ENCODE assay signal across 34 mouse cellular contexts in the genomic region with DNA sequence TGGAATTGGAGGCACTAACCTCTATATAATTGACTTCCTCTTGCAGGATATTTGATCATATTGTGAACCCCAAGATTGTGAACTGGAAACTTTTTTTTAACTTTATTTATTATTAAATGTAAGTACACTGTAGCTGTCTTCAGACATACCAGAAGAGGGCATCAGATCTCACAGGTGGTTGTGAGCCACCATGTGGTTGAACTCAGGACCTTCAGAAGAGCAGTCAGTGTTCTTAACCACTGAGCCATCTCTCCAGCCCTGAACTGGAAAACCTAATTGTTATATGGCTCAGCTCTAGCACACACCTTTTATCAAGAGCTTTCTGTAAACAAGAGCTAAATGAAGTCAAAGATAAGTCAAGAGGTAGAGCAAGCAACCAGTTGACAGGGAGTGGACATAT. TPM values are rescaled to one million over a fixed set of nuclear protein-coding genes. Genes with fewer than 3 reads are reported as not detected.
DNase-seq lines count a peak whose midpoint lies in the region; ATAC-seq and TF ChIP-seq lines count a peak whose summit lies in the region.
"Had no signal": no experiment of that assay in that cellular context is flagged by ENCODE, and none has a peak within 500 bp of the region (broad histone marks: within the 10 kb centered on the region; RNA-seq: fewer than 3 reads in every experiment).

No protein-coding gene starts in this region.

- peak; percentile 8; the same call in 1 of the 2 replicates for TF ChIP-seq CTCF in hindbrain, postnatal 0 days (IDR thresholded peaks at IDR 0.05; ENCODE audit: low read depth)
- peak; percentile 28; the same call in 1 of the 2 replicates for TF ChIP-seq CTCF in lung, embryonic 14.5 days (IDR thresholded peaks at IDR 0.05; ENCODE audit: low read depth)

- H3K9ac ChIP-seq in hindbrain, postnatal 0 days (replicated peaks; ENCODE audit: low read length), result no peak overlapping the region
- no peak overlapping the region for H3K9ac ChIP-seq in hindbrain, embryonic 12.5 days
- no peak overlapping the region for H3K9ac ChIP-seq in lung, embryonic 14.5 days
- H3K9ac ChIP-seq: embryonic facial prominence, embryonic 12.5 days; forebrain, embryonic 13.5 days; midbrain, embryonic 13.5 days had no signal

- no peak overlapping the region for H3K4me3 ChIP-seq in hindbrain, postnatal 0 days (ENCODE audit: low read length)
- no peak overlapping the region for H3K4me3 ChIP-seq in hindbrain, embryonic 12.5 days
- H3K4me3 ChIP-seq in lung, embryonic 14.5 days (ENCODE audit: low read depth, low read length), result no peak overlapping the region
- H3K4me3 ChIP-seq: embryonic facial prominence, embryonic 12.5 days; erythroblast, embryonic 14.5 days; forebrain, embryonic 13.5 days; heart, embryonic 10.5 days; midbrain, embryonic 13.5 days; myocyte had no signal

- H3K36me3 ChIP-seq in hindbrain, postnatal 0 days (ENCODE audit: insufficient read depth, low read length), result no peaks in the 10 kb centered on the region
- H3K36me3 ChIP-seq in hindbrain, embryonic 12.5 days, result peaks cover under 1% of the 10 kb centered on the region; the same call in 1 of the 2 replicates
- 0 out of 2 replicates have a peak, but pooled peaks cover 3% of the 10 kb centered on the region for H3K36me3 ChIP-seq in lung, embryonic 14.5 days (ENCODE audit: insufficient read depth)

- no peak for ATAC-seq in hindbrain, postnatal 0 days
- ATAC-seq in hindbrain, embryonic 12.5 days (ENCODE audit: low FRiP score), result no peak
- ATAC-seq in lung, embryonic 14.5 days (ENCODE audit: insufficient read depth), result no peak
- ATAC-seq: forebrain, embryonic 13.5 days; intestine, embryonic 16.5 days; midbrain, embryonic 13.5 days had no signal

- no peak overlapping the region for H3K4me2 ChIP-seq in hindbrain, postnatal 0 days (ENCODE audit: low read depth, low read length)
- no peak overlapping the region for H3K4me2 ChIP-seq in hindbrain, embryonic 12.5 days (replicated peaks)
- no peak overlapping the region for H3K4me2 ChIP-seq in lung, embryonic 14.5 days
- H3K4me2 ChIP-seq: embryonic facial prominence, embryonic 12.5 days; forebrain, embryonic 13.5 days; midbrain, embryonic 13.5 days had no signal

- H3K4me1 ChIP-seq in hindbrain, postnatal 0 days (ENCODE audit: insufficient read depth, low read length), result no peaks in the 10 kb centered on the region
- H3K4me1 ChIP-seq in hindbrain, embryonic 12.5 days, result no peaks in the 10 kb centered on the region
- no peaks in the 10 kb centered on the region for H3K4me1 ChIP-seq in lung, embryonic 14.5 days (ENCODE audit: insufficient read depth)
- H3K4me1 ChIP-seq: embryonic facial prominence, embryonic 12.5 days; forebrain, embryonic 13.5 days; heart, embryonic 10.5 days; midbrain, embryonic 13.5 days had no signal

- no peaks in the 10 kb centered on the region for H3K27me3 ChIP-seq in hindbrain, postnatal 0 days (ENCODE audit: insufficient read depth, low read length)
- no peaks in the 10 kb centered on the region for H3K27me3 ChIP-seq in hindbrain, embryonic 12.5 days
- no peaks in the 10 kb centered on the region for H3K27me3 ChIP-seq in lung, embryonic 14.5 days (ENCODE audit: insufficient read depth, low read length)
- H3K27me3 ChIP-seq: embryonic facial prominence, embryonic 12.5 days; forebrain, embryonic 13.5 days; midbrain, embryonic 13.5 days had no signal

- no peak overlapping the region for H3K27ac ChIP-seq in hindbrain, postnatal 0 days
- H3K27ac ChIP-seq in hindbrain, embryonic 12.5 days, result no peak overlapping the region
- no peak overlapping the region for H3K27ac ChIP-seq in lung, embryonic 14.5 days (ENCODE audit: low read depth)
- H3K27ac ChIP-seq: embryonic facial prominence, embryonic 12.5 days; forebrain, embryonic 13.5 days; heart, embryonic 10.5 days; midbrain, embryonic 13.5 days had no signal

- no peak for DNase-seq in hindbrain, postnatal 0 days (ENCODE audit: low spot score)
- no peak for DNase-seq in lung, embryonic 14.5 days
- no peak for DNase-seq in lung, postnatal 14 days
- DNase-seq in CD4-positive helper T cell, adult 2 months (ENCODE audit: low read depth, low spot score), result peak; percentile 73
- DNase-seq in induced T-regulatory cell, adult 2 months (ENCODE audit: low read depth), result peak; percentile 77
- DNase-seq in adrenal gland, adult 2 months, result no peak
- no peak for DNase-seq in cerebellum, postnatal 36 days
- DNase-seq: cerebellum, adult 2 months; gastrocnemius, postnatal 25 days; heart, postnatal 10 days; kidney, postnatal 14 days; right cerebral cortex, postnatal 14 days; spleen, adult 18-20 months; thymus, postnatal 14 days had no signal

- no peaks in the 10 kb centered on the region for H3K9me3 ChIP-seq in hindbrain, postnatal 0 days (ENCODE audit: low read length)
- no peaks in the 10 kb centered on the region for H3K9me3 ChIP-seq in hindbrain, embryonic 12.5 days (replicated peaks)
- H3K9me3 ChIP-seq in lung, embryonic 14.5 days (ENCODE audit: low read depth, low read length), result no peaks in the 10 kb centered on the region
- H3K9me3 ChIP-seq: embryonic facial prominence, embryonic 12.5 days; forebrain, embryonic 13.5 days; heart, embryonic 10.5 days; midbrain, embryonic 13.5 days had no signal

RNA-seq across cellular contexts. Expression of a gene that starts 29.8 kb away (rescaled TPM):
- total RNA-seq in hindbrain, postnatal 0 days (2014; rRNA removed), result 8.7 and 14.3 TPM in 2 replicates
- polyA plus RNA-seq in hindbrain, postnatal 0 days (2015; fragmentation: Nextera tagmentation; extraction: Ambion mirVana), result 19.4 and 19.9 TPM in 2 replicates
- polyA plus RNA-seq in hindbrain, embryonic 12.5 days (2016; fragmentation: Nextera tagmentation; extraction: Ambion mirVana), result 5.5 and 6.9 TPM in 2 replicates
- polyA plus RNA-seq in lung, embryonic 14.5 days (2014; fragmentation: Nextera tagmentation; extraction: Ambion mirVana), result 12.3 and 15.7 TPM in 2 replicates
- under 1 TPM; 0.17 to 0.76 TPM for total RNA-seq in adrenal gland, adult 2 months (2021)
- polyA plus RNA-seq in adrenal gland, adult 2 months (2012; rRNA removed), result 1.3 and 2.2 TPM in 2 replicates

RNA-seq across cellular contexts. Expression of a gene that starts 32.3 kb away (rescaled TPM):
- total RNA-seq in hindbrain, postnatal 0 days (2014; rRNA removed), result not detected in 2 replicates
- not detected in 2 replicates for polyA plus RNA-seq in hindbrain, postnatal 0 days (2015; fragmentation: Nextera tagmentation; extraction: Ambion mirVana)
- not detected in 2 replicates for polyA plus RNA-seq in hindbrain, embryonic 12.5 days (2016; fragmentation: Nextera tagmentation; extraction: Ambion mirVana)
- not detected in 2 replicates for polyA plus RNA-seq in lung, embryonic 14.5 days (2014; fragmentation: Nextera tagmentation; extraction: Ambion mirVana)
- not detected for total RNA-seq in adrenal gland, adult 2 months (2021)
- not detected in 2 replicates for polyA plus RNA-seq in adrenal gland, adult 2 months (2012; rRNA removed)
- total RNA-seq: adrenal gland, postnatal 4 days; common myeloid progenitor, adult 5-6 weeks; ES-E14; gastrocnemius, postnatal 25 days; heart, postnatal 10 days; layer of hippocampus, adult 8-10 months; left cerebral cortex, adult 18-20 months; left cerebral cortex, postnatal 36 days; liver, adult 2 months had no signal
- polyA plus RNA-seq: cerebellum, adult 2 months; embryonic facial prominence, embryonic 12.5 days; erythroblast, embryonic 14.5 days; forebrain, embryonic 13.5 days; hindbrain, embryonic 11.5 days; intestine, embryonic 16.5 days; liver, adult 2 months; lung, embryonic 16.5 days; midbrain, embryonic 13.5 days; stomach, embryonic 16.5 days had no signal

RNA-seq across cellular contexts. Expression of a gene that starts 36.1 kb away (rescaled TPM):
- 142 and 146 TPM in 2 replicates for total RNA-seq in hindbrain, postnatal 0 days (2014; rRNA removed)
- polyA plus RNA-seq in hindbrain, postnatal 0 days (2015; fragmentation: Nextera tagmentation; extraction: Ambion mirVana), result 92.3 and 94.3 TPM in 2 replicates
- polyA plus RNA-seq in hindbrain, embryonic 12.5 days (2016; fragmentation: Nextera tagmentation; extraction: Ambion mirVana), result 86.0 and 86.9 TPM in 2 replicates
- 86.6 and 88.7 TPM in 2 replicates for polyA plus RNA-seq in lung, embryonic 14.5 days (2014; fragmentation: Nextera tagmentation; extraction: Ambion mirVana)
- 100 to 1,000 TPM in 1 of 2 experiments, 10 to 100 TPM in 1; 81.7 to 117 TPM for total RNA-seq in adrenal gland, adult 2 months (2021)
- 74.4 and 104 TPM in 2 replicates for polyA plus RNA-seq in adrenal gland, adult 2 months (2012; rRNA removed)

RNA-seq across cellular contexts. Expression of a gene that starts 56.9 kb away (rescaled TPM):
- total RNA-seq in hindbrain, postnatal 0 days (2014; rRNA removed), result 0.47 and 0.99 TPM in 2 replicates
- polyA plus RNA-seq in hindbrain, postnatal 0 days (2015; fragmentation: Nextera tagmentation; extraction: Ambion mirVana), result 0.89 and 1.1 TPM in 2 replicates
- polyA plus RNA-seq in hindbrain, embryonic 12.5 days (2016; fragmentation: Nextera tagmentation; extraction: Ambion mirVana), result 2.4 and 2.6 TPM in 2 replicates
- polyA plus RNA-seq in lung, embryonic 14.5 days (2014; fragmentation: Nextera tagmentation; extraction: Ambion mirVana), result not detected in 2 replicates
- 1 to 10 TPM; 1.6 to 1.9 TPM for total RNA-seq in adrenal gland, adult 2 months (2021)
- polyA plus RNA-seq in adrenal gland, adult 2 months (2012; rRNA removed), result 1.1 and 1.5 TPM in 2 replicates
- total RNA-seq: megakaryocyte progenitor cell, adult 5-6 weeks; neutrophil, adult 5-6 weeks had no signal
- polyA plus RNA-seq: myocyte had no signal

RNA-seq across cellular contexts. Expression of a gene that starts 58.4 kb away (rescaled TPM):
- 169 TPM in 2 replicates for total RNA-seq in hindbrain, postnatal 0 days (2014; rRNA removed)
- 72.1 and 76.1 TPM in 2 replicates for polyA plus RNA-seq in hindbrain, postnatal 0 days (2015; fragmentation: Nextera tagmentation; extraction: Ambion mirVana)
- 41.1 and 41.3 TPM in 2 replicates for polyA plus RNA-seq in hindbrain, embryonic 12.5 days (2016; fragmentation: Nextera tagmentation; extraction: Ambion mirVana)
- polyA plus RNA-seq in lung, embryonic 14.5 days (2014; fragmentation: Nextera tagmentation; extraction: Ambion mirVana), result 22.0 and 22.6 TPM in 2 replicates
- 10 to 100 TPM; 84.1 to 87.6 TPM for total RNA-seq in adrenal gland, adult 2 months (2021)
- polyA plus RNA-seq in adrenal gland, adult 2 months (2012; rRNA removed), result 131 and 150 TPM in 2 replicates

Comparison
In these comparisons a context has a peak if more than half of its experiments do, and no peak if none do; other contexts are left out.
1. DNase-seq: peak in CD4-positive helper T cell, adult 2 months (single experiment) and induced T-regulatory cell, adult 2 months (single experiment); none in hindbrain, postnatal 0 days (single experiment), lung, embryonic 14.5 days (single experiment), lung, postnatal 14 days (single experiment), adrenal gland, adult 2 months (single experiment) and cerebellum, postnatal 36 days (0 of 2).